Mouse (Mus musculus) lung, embryonic 14.5 days (tissue): ENCODE results near the gene Zfp651. TPM values are rescaled to one million over a fixed set of nuclear protein-coding genes. Genes with fewer than 3 reads are reported as not detected.

ENCODE experiments used
- ATAC-seq: fragments of 200-750 bp; cut with Nextera tagmentation; 2 replicates; pipeline ENCODE4 v1.8.0; 2017; ENCODE audit warnings: mild to moderate bottlenecking, moderate TSS enrichment, moderate library complexity; ENCODE audit not compliant: insufficient read depth
- DNase-seq: peaks from one replicate; pipeline ENCODE4 v3.0.0-alpha.2; 2015
- H3K27ac ChIP-seq: fragments of 300-500 bp; sonication (generic); 2 replicates; pipeline ENCODE4 v1.5.1; 2014; ENCODE audit warnings: low read depth, mild to moderate bottlenecking, moderate library complexity
- H3K27me3 ChIP-seq: fragments of 300-500 bp; sonication (generic); 2 replicates; pipeline ENCODE4 v1.6.1; 2014; ENCODE audit warnings: low read length, control low read depth; ENCODE audit not compliant: insufficient read depth
- H3K36me3 ChIP-seq: fragments of 300-500 bp; sonication (generic); 2 replicates; pipeline ENCODE4 v1.6.1; 2014; ENCODE audit warnings: control low read depth; ENCODE audit not compliant: insufficient read depth
- H3K4me1 ChIP-seq: fragments of 300-500 bp; sonication (generic); 2 replicates; pipeline ENCODE4 v1.6.1; 2014; ENCODE audit warnings: antibody characterized with exemption, control low read depth; ENCODE audit not compliant: insufficient read depth
- H3K4me2 ChIP-seq: fragments of 300-500 bp; sonication (generic); 2 replicates; pipeline ENCODE4 v1.6.1; 2014; ENCODE audit warnings: mild to moderate bottlenecking
- H3K4me3 ChIP-seq: fragments of 300-500 bp; sonication (generic); 2 replicates; pipeline ENCODE4 v1.5.1; 2014; ENCODE audit warnings: low read depth, low read length
- H3K9ac ChIP-seq: fragments of 300-500 bp; sonication (generic); 2 replicates; pipeline ENCODE4 v1.6.1; 2014
- H3K9me3 ChIP-seq: fragments of 300-500 bp; sonication (generic); 2 replicates; pipeline ENCODE4 v1.6.1; 2016; ENCODE audit warnings: low read depth, low read length, control low read depth
- CTCF ChIP-seq: IDR thresholded peaks from 2 replicates; pipeline ENCODE4 v1.5.1; 2016; ENCODE audit warnings: antibody characterized with exemption, low read depth
- WGBS: fragments of 180-500 bp; shearing (Covaris S2); extraction: QIAGEN DNeasy Blood & Tissue Kit; methylation state at CpG from one replicate; pipeline ENCODE4 v1.1.7; 2014; 5-methylcytosine and 5-hydroxymethylcytosine counted together
- polyA plus RNA-seq: library from polyadenylated mRNA; unstranded; fragments of >200 nt; fragmentation: Nextera tagmentation; extraction: Ambion mirVana; gene quantifications from 2 replicates; pipeline ENCODE4 v1.2.1, GENCODE M21; 2014

Gene Zfp651
- polyA plus RNA-seq, 1 experiment from 2014 or later: 13.8 TPM

DNA sequence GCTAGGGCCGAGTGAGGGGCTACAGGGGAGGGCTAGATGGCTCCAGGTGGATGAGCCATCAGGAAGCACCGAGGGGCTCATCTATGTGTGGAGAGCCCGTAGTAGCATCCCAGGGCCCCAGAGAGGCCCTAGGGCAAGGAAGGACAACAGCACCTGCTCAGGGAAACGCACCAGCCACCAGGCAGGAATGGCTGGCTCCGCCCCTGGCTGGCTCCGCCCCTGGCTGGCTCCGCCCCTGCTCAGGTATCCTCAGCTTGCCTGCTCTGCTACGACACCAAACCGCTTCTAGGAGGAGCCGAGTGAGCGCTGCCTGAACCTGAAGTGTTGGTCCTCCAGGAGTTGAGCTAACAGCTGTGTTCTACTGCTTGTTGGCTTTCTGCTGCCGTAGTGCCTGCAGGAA is 38.6 kb downstream of the Zfp651 start:
- Histone ChIP-seq H3K27me3 (no peaks in the 10 kb centered on the region), H3K36me3 (no peaks in the 10 kb centered on the region), H3K4me1 (no peaks in the 10 kb centered on the region), H3K4me2 (0 out of 2 replicates have a peak overlapping the region, but pooled peaks have one; percentile 10), H3K27ac (no peak overlapping the region), H3K9ac (no peak overlapping the region), H3K9me3 (no peaks in the 10 kb centered on the region), H3K4me3 (no peak overlapping the region)
- TF ChIP-seq CTCF: no peak
- 13% methylated on average over 12 of the region's 12 CpGs for WGBS
- DNase-seq (peak; percentile 70), ATAC-seq (peak; percentile 68; the same call in 1 of the 2 replicates)

GRCm38 (mm10) chr9:121798887-121799520 is 39.9 kb downstream of the Zfp651 start:
- H3K36me3 ChIP-seq: no peaks in the 10 kb centered on the region
- H3K27ac ChIP-seq: no peak overlapping the region
- no peak overlapping the region for H3K9ac ChIP-seq
- no peaks in the 10 kb centered on the region for H3K4me1 ChIP-seq
- TF ChIP-seq CTCF: no peak
- no peak for ATAC-seq
- no peak for DNase-seq
- H3K4me3 ChIP-seq: no peak overlapping the region
- no peak overlapping the region for H3K4me2 ChIP-seq
- 48% methylated on average over 6 of the region's 6 CpGs for WGBS
- H3K9me3 ChIP-seq: no peaks in the 10 kb centered on the region
- H3K27me3 ChIP-seq: no peaks in the 10 kb centered on the region

DNA sequence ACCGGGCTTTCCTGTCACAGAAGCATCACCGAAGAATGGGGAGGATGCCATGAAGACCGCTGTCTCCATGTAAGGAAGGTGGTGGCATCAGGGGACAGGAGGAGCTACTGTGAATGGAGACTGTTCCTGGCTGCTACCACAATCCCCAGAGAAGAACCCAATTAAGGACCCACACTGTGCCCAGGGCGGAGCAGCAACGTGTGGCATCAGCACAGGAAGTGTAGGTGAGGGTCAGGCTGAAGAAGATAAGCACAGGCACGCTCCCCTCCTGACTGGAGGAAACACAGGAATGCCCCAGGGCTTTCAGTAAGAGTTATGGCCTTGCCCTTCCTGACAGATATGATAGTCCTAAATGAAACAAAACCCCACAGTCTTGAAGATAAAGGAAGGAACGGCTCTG is 43.6 kb downstream of the Zfp651 start:
- Histone ChIP-seq H3K27ac (no peak overlapping the region), H3K9me3 (no peaks in the 10 kb centered on the region), H3K4me3 (no peak overlapping the region), H3K4me2 (no peak overlapping the region), H3K27me3 (no peaks in the 10 kb centered on the region), H3K9ac (no peak overlapping the region), H3K36me3 (no peaks in the 10 kb centered on the region), H3K4me1 (no peaks in the 10 kb centered on the region)
- no peak for TF ChIP-seq CTCF
- ATAC-seq: no peak
- 47% methylated on average over 7 of the region's 7 CpGs for WGBS
- DNase-seq: no peak

DNA sequence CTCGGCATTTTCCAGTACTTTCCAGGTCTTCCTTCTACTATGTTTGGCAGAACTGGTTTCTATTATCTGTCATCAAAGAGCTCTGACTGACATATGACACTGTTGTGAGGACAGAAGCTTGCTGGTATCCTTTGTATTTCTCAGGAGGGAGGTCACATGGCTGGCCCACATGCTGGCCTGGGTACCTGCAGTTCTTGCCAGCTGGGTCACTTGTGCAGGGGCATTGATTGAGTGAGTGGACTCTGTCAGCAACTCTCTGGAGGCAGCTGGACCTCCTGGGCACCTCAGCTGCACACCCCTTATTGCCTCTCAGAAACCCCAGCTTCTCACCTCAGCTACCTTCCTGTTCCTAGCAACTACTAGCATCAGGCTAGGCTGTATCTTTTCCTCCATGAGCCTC is 48.4 kb downstream of the Zfp651 start:
- 58% methylated on average over 1 of the region's 1 CpGs for whole genome bisulfite sequencing
- H3K9ac ChIP-seq: no peak overlapping the region
- ATAC-seq: no peak
- H3K27me3 ChIP-seq: no peaks in the 10 kb centered on the region
- no peak for DNase-seq
- no peaks in the 10 kb centered on the region for H3K36me3 ChIP-seq
- no peak overlapping the region for H3K4me2 ChIP-seq
- no peak overlapping the region for H3K4me3 ChIP-seq
- peaks cover 3% of the 10 kb centered on the region; the same call in 1 of the 2 replicates for H3K4me1 ChIP-seq
- H3K27ac ChIP-seq: no peak overlapping the region
- H3K9me3 ChIP-seq: no peaks in the 10 kb centered on the region
- no peak for TF ChIP-seq CTCF

DNA sequence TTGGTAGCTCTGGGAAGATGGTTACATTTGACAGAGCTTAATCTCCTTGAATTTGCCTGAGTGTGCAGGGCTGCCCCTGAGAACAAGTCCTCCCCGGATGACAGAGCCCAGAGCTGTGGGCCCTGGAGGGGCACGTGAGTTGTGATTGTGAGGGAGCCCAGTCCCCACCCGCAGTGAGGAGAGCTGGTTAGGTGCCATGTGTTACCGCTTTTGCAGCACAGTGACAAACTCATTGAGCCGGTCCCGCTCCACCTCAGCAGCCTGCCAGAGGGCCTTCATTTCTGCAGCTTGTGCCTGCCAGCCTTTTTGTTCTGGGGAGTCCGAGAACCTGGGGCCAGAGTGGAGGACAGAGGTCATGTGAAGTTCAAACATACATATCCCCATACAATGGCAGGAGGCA is 48.8 kb downstream of the Zfp651 start:
- no peak for ATAC-seq
- no peak overlapping the region for H3K9ac ChIP-seq
- H3K9me3 ChIP-seq: no peaks in the 10 kb centered on the region
- H3K27me3 ChIP-seq: no peaks in the 10 kb centered on the region
- peaks cover 3% of the 10 kb centered on the region; the same call in 1 of the 2 replicates for H3K4me1 ChIP-seq
- no peak for TF ChIP-seq CTCF
- WGBS: 51% methylated on average over 7 of the region's 7 CpGs
- no peak overlapping the region for H3K27ac ChIP-seq
- DNase-seq: no peak
- no peaks in the 10 kb centered on the region for H3K36me3 ChIP-seq
- no peak overlapping the region for H3K4me2 ChIP-seq
- no peak overlapping the region for H3K4me3 ChIP-seq

DNA sequence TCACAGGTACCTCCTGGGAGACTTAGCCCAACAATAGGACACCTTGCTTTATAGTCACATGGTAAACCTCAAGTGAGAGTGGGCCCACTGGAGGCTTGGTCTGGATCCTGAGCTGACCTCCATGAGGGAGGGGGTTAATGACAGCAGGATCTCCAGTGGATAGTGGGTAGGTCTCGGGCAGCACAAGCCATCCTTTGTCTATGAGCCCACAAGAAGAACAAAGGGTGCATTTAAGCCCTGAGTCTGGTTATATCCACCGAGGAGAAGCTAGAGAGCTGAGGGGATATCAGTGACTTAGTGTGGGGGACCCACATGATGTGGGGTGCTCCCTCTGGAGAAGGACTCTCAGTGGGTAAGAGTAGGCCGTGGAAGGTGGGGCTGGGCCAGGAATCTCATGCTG is 49.4 kb downstream of the Zfp651 start:
- Histone ChIP-seq H3K9ac (no peak overlapping the region), H3K4me1 (peaks cover 3% of the 10 kb centered on the region; the same call in 1 of the 2 replicates), H3K4me2 (no peak overlapping the region), H3K4me3 (no peak overlapping the region), H3K27me3 (no peaks in the 10 kb centered on the region), H3K9me3 (no peaks in the 10 kb centered on the region), H3K36me3 (no peaks in the 10 kb centered on the region), H3K27ac (no peak overlapping the region)
- DNase-seq: no peak
- no peak for ATAC-seq
- WGBS: 66% methylated on average over 3 of the region's 3 CpGs
- no peak for TF ChIP-seq CTCF

- H3K4me3 ChIP-seq: no peak overlapping the region
- peaks cover 3% of the 10 kb centered on the region; the same call in 1 of the 2 replicates for H3K4me1 ChIP-seq
- TF ChIP-seq CTCF: no peak
- ATAC-seq (no peak), DNase-seq (no peak)
- WGBS: 31% methylated on average over 15 of the region's 15 CpGs
- no peaks in the 10 kb centered on the region for H3K27me3 ChIP-seq
- H3K4me2 ChIP-seq: 0 out of 2 replicates have a peak overlapping the region, but pooled peaks have one; percentile 12
- H3K36me3 ChIP-seq: no peaks in the 10 kb centered on the region
- H3K9me3 ChIP-seq: no peaks in the 10 kb centered on the region
- no peak overlapping the region for H3K9ac ChIP-seq
- no peak overlapping the region for H3K27ac ChIP-seq
Measured at GRCm38 (mm10) chr9:121810081-121810821, 51.1 kb downstream of the Zfp651 start.
